Mouse (Mus musculus): ENCODE data around the gene AI837181.
A peak's percentile ranks its signal among the peaks of the same experiment; 100 is the strongest.

Gene AI837181

DNA sequence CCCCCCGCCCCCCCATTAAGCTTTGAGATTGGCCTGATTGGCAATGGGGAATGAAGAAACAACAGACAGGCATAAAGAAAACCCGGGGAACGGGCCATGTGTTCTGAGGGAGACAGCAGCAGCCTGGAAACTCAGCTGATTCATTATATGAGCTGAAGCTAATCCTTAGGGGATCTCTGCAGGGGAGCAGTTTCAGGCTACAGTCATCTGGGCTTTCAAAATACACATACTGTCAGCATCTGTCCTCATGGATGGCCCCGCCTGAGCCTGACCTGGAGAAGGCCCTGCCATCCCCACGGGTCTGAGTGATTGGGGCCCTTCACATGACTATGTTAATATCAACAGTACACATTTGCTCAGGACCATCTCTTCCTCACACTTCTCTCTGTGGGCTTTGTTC, 46.9 kb downstream of the AI837181 start:
- DNase-seq (ENCODE audit: low read depth, low spot score) = peak; percentile 12

DNA sequence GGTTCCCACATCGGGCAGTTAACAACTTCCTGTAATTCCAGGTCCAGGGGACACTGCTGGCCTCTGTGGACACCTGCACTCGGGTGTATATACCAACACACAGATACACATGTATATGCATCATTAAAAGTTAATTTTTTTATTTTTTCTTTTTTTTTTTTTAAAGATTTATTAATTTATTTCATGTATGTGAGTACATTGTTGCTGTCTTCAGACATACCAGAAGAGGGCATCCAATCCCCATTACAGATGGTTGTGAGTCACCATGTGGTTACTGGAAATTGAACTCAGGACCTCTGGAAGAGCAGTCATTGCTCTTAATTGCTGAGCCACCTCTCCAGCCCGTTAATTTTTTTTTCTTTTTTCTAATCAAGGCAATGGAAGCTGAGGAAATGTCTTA, 47.9 kb downstream of the AI837181 start:
- no peak for DNase-seq (ENCODE audit: low read depth, low spot score)

DNA sequence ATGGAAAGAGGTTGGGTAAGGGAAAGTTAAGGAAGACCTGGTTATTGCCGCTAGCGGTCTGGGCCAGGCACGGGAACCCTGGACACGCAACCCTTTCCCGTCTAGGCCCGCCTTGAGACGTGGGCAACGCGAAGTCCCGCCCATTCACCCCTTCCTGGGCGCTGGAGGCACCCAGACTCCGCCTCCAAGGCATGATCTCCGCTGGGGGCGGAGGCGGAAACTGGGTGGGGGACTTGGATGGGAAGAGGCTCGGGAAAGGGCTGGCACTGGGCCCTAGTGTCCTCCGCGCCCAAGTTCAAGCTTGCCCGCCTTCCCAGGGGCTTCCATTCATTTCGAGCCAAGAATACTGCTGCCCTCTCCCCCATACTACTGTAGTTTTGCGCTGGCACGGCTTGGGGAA, 48.8 kb downstream of the AI837181 start, which contains the start of gene Efemp2:
Gene Efemp2 (plus strand): TSS at position 235 of the 400 bp plus-strand sequence.
- peak; percentile 76 for DNase-seq (ENCODE audit: low read depth, low spot score)

DNA sequence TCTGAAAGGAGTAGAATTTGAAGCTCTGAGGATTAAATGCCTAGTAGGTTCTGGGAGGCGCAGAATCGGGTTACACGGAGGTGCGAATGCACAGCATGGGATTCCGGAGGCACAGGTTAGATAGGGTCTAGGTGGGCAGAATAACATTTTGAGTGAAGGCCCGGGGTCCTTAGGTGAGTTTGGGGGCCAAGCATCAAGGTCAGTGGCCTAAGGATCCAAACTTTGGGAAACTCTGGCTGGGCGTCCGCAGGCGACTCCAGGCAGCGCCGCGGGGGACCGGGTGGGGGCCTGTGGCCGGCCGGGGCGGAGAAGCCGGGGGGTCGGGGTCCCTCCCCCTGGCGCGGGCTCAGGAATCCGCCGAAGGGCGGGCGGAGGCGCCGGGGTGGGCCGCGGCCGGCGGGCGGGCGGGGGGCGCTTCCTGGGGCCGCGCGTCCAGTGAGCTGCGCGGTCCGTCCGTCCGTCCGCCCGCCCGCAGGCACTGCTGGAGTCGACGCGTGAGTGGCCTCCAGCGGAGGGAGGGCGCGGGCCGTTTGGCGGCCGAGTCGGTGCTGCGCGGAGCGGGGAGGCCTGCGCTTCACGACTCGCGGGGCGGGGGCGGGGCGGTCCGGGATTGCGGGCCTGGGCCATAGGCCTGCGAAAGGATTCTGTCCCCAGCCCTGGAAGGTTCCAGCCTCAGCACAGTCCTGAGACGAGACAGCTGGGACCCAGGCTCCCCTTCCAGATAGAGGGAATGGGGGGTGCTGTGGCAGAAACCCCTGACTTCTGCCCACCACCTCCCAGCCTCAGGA, 49.5 kb downstream of the AI837181 start:
- DNase-seq (ENCODE audit: low read depth, low spot score) = peak; percentile 23

DNA sequence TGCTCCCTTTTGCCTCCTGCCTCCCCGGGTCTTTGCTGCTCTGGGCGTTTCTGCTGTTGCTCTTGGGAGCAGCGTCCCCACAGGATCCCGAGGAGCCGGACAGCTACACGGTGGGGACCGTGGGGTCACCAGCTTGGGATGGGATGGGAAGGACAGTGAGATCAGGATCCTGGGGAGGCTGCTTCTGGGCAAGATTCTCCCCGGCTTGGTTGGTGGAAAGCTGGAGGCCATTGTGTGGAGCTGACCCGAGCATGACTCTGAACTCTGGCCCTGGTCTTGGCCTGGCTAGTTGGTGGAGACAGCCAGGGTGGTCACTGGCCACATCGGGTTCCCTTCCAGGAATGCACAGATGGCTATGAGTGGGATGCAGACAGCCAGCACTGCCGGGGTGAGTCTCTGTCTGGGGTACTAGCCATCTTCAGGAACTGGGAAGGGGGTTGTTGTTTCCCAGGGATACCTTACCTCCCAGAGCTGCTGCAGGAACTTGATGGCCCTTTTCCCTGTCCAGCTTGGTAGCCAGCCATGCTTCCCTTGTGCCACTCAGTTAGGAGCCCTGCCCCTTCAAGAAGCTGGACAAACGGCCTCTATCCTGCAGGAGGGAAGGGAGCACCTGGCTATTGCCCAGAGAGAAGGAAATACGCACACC, 50.2 kb downstream of the AI837181 start:
- no peak for DNase-seq (ENCODE audit: low read depth, low spot score)

Data from mesoderm, embryonic 11.5 days (tissue).